Mouse (Mus musculus): Measurements from ENCODE around the gene Mfsd2a.

GRCm38 (mm10) chr4:122972056-122972455 is 11.1 kb upstream of the Mfsd2a start:
- TF ChIP-seq CTCF (IDR thresholded peaks at IDR 0.05), result no peak
- TF ChIP-seq EP300 (IDR thresholded peaks at IDR 0.05), result no peak
